Mouse (Mus musculus) C2C12 (cell line): ENCODE data around the gene Prm1. TPM values are rescaled to one million over a fixed set of nuclear protein-coding genes. Genes with fewer than 3 reads are reported as not detected.

Experiments used
- H3K27me3 ChIP-seq: one replicate; pipeline ENCODE4 v1.6.1; 2011; ENCODE audit not compliant: control insufficient read depth, insufficient read depth, insufficient read length
- H3K36me3 ChIP-seq: one replicate; pipeline ENCODE4 v1.6.1; 2011; ENCODE audit not compliant: control insufficient read depth, insufficient read depth
- H3K4me3 ChIP-seq: one replicate; pipeline ENCODE4 v1.5.1; 2011; ENCODE audit warnings: mild to moderate bottlenecking, control low read depth; ENCODE audit not compliant: poor library complexity, insufficient read depth, severe bottlenecking
- H3K79me2 ChIP-seq: one replicate; pipeline ENCODE4 v1.6.1; 2011; ENCODE audit not compliant: control insufficient read depth, insufficient read depth
- H3K79me3 ChIP-seq: one replicate; pipeline ENCODE4 v1.6.1; 2011; ENCODE audit warnings: low read depth, control low read depth
- H3ac ChIP-seq: one replicate; pipeline ENCODE3; 2011; ENCODE audit warnings: low read depth; ENCODE audit not compliant: control insufficient read depth, insufficient read length
- CEBPB ChIP-seq: IDR thresholded peaks from one replicate; pipeline ENCODE4 v1.6.1; 2011; ENCODE audit warnings: low read depth, mild to moderate bottlenecking, control low read depth, moderate library complexity
- CTCF ChIP-seq: IDR thresholded peaks from one replicate; pipeline ENCODE4 v1.5.1; 2011; ENCODE audit not compliant: control insufficient read depth, insufficient read depth, insufficient read length
- FOSL1 ChIP-seq: IDR thresholded peaks from one replicate; pipeline ENCODE4 v1.8.0; 2011; ENCODE audit warnings: mild to moderate bottlenecking, low read length; ENCODE audit not compliant: poor library complexity, insufficient read depth, severe bottlenecking
- MAX ChIP-seq: IDR thresholded peaks from one replicate; pipeline ENCODE4 v1.6.1; 2011; ENCODE audit warnings: mild to moderate bottlenecking, control low read depth
- MYOD1 ChIP-seq: IDR thresholded peaks from one replicate; pipeline ENCODE4 v1.6.1; 2011; ENCODE audit warnings: low read depth; ENCODE audit not compliant: control insufficient read depth, insufficient read length
- MYOG ChIP-seq: IDR thresholded peaks from one replicate; pipeline ENCODE4 v1.6.1; 2011; ENCODE audit not compliant: control insufficient read depth, insufficient read length; ENCODE audit errors: extremely low read depth
- USF1 ChIP-seq: IDR thresholded peaks from one replicate; pipeline ENCODE4 v1.6.1; 2011; ENCODE audit warnings: low read depth, mild to moderate bottlenecking, control low read depth, moderate library complexity
- polyA plus RNA-seq: library from polyadenylated mRNA; unstranded; fragments of >200 nt; fragmentation: generic; extraction: Trizol; gene quantifications from one replicate; pipeline ENCODE4 v1.2.1, GENCODE M21; 2012; ENCODE audit warnings: missing spikeins

Gene Prm1
- polyA plus RNA-seq, 1 experiment, result not detected

GRCm38 (mm10) chr16:10796034-10796433 lies 9.6 kb downstream of the Prm1 start, which contains the start of gene Prm2:
Gene Prm2 (minus strand): TSS chr16:10796134.
- H3K27me3 ChIP-seq, result no peaks in the 10 kb centered on the region
- H3K4me3 ChIP-seq, result no peak within 1 kb of the TSS
- TF ChIP-seq MAX, result no peak
- no peak for TF ChIP-seq MYOG
- TF ChIP-seq MYOD1, result no peak
- TF ChIP-seq FOSL1, result no peak
- TF ChIP-seq CTCF, result no peak
- no peak for TF ChIP-seq CEBPB
- TF ChIP-seq USF1, result no peak
- no peaks in the 10 kb centered on the region for H3K36me3 ChIP-seq
- H3ac ChIP-seq, result no peak within 1 kb of the TSS
- no peaks in the 10 kb centered on the region for H3K79me2 ChIP-seq
- H3K79me3 ChIP-seq, result no peaks in the 10 kb centered on the region

- no peak within 1 kb of the TSS for H3ac ChIP-seq
- no peaks in the 10 kb centered on the region for H3K79me3 ChIP-seq
- no peaks in the 10 kb centered on the region for H3K36me3 ChIP-seq
- H3K79me2 ChIP-seq, result no peaks in the 10 kb centered on the region
- TF ChIP-seq MYOD1 (no peak), CEBPB (no peak), MYOG (no peak), FOSL1 (no peak), MAX (no peak), CTCF (no peak), USF1 (no peak)
- H3K27me3 ChIP-seq, result no peaks in the 10 kb centered on the region
- no peak within 1 kb of the TSS for H3K4me3 ChIP-seq
These were observed 14.9 kb downstream of the Prm1 start, which contains the start of gene Prm3 for GRCm38 (mm10) chr16:10790702-10791101. Gene Prm3 (minus strand): TSS chr16:10790914.

DNA sequence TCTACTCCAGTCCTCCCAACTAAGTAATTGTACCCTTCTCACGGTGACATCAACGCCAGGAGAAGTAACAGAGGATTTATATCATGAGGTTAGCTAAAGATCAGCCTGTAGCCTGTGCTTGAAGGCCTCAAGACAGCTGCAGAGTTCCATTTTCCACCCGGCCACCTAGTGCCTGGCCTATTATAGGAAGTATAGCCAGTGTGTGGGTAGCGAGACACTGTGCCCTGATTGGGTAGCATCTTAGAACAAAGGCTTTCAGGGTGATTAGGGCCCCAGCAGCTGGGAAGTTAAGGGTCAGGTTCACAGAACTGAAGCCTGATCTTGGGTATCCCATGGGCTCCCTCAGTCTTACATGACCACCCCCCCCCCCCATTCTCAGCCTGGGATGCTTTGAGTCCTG lies 16.8 kb downstream of the Prm1 start:
- TF ChIP-seq CTCF, result no peak
- TF ChIP-seq MYOG, result no peak
- Histone ChIP-seq H3K36me3 (no peaks in the 10 kb centered on the region), H3K79me2 (peaks cover 9% of the 10 kb centered on the region), H3K79me3 (peaks cover 5% of the 10 kb centered on the region), H3K27me3 (no peaks in the 10 kb centered on the region), H3K4me3 (no peak overlapping the region), H3ac (no peak overlapping the region)

GRCm38 (mm10) chr16:10788271-10788670 lies 17.4 kb downstream of the Prm1 start, which contains the start of gene Tnp2:
Gene Tnp2 (minus strand): TSS chr16:10788660.
- TF ChIP-seq CEBPB (no peak), CTCF (no peak), MAX (no peak), MYOD1 (no peak), FOSL1 (no peak), MYOG (no peak), USF1 (no peak)
- H3K79me2 ChIP-seq, result peaks cover 15% of the 10 kb centered on the region
- no peaks in the 10 kb centered on the region for H3K36me3 ChIP-seq
- no peaks in the 10 kb centered on the region for H3K27me3 ChIP-seq
- H3K4me3 ChIP-seq, result no peak within 1 kb of the TSS
- no peak within 1 kb of the TSS for H3ac ChIP-seq
- H3K79me3 ChIP-seq, result peaks cover 10% of the 10 kb centered on the region

- H3K4me3 ChIP-seq, result no peak overlapping the region
- H3K79me2 ChIP-seq, result peaks cover 22% of the 10 kb centered on the region
- peaks cover 13% of the 10 kb centered on the region for H3K79me3 ChIP-seq
- no peak for TF ChIP-seq MAX
- no peak for TF ChIP-seq CEBPB
- no peak for TF ChIP-seq FOSL1
- no peak for TF ChIP-seq MYOG
- TF ChIP-seq USF1, result no peak
- no peak for TF ChIP-seq MYOD1
- TF ChIP-seq CTCF, result no peak
- no peaks in the 10 kb centered on the region for H3K27me3 ChIP-seq
- no peaks in the 10 kb centered on the region for H3K36me3 ChIP-seq
- H3ac ChIP-seq, result no peak overlapping the region
These were observed 18.0 kb downstream of the Prm1 start for GRCm38 (mm10) chr16:10787548-10788058.
